Mouse (Mus musculus) small intestine, adult 2 months (tissue): ENCODE measurements at regions not wholly inside any gene's neighbourhood (a gene's known extent, or its start where the extent isn't known, plus 50 kb on each side); places are given as distances from the start of the nearest gene placed in this dataset.

Source experiments
- CTCF ChIP-seq: fragments of 200-500 bp; IDR thresholded peaks from 2 replicates; pipeline ENCODE4 v1.5.1; 2012; ENCODE audit warnings: low read depth, mild to moderate bottlenecking, control low read depth, inconsistent platforms, low read length, moderate library complexity, mixed read lengths; ENCODE audit not compliant: insufficient replicate concordance, insufficient read length; ENCODE audit errors: extremely low read depth
- POLR2A ChIP-seq: fragments of 200-500 bp; IDR thresholded peaks from 2 replicates; pipeline ENCODE4 v1.6.1; 2012; ENCODE audit warnings: low read depth, mild to moderate bottlenecking, control low read depth, inconsistent platforms, low read length, moderate library complexity

DNA sequence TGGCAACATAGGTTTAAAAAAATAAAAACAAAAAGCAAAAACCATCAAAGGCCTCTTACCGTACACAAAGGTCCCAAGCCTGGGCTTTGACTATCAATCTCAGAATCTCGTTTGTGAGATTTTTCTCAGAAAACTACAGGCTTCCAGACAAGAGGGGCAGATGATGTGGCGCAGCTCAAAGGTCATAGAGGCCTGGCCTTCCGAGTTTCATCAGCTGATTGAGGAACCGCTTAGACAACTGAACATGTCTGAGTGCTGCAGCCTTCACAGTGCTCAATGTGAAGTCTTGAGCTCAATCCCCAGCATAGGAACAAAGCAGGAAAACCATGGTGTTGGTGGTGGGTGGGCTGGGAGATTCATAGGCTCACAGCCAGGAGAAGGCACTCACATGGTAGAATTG lies 227.9 kb upstream of the Sulf2 start:
- TF ChIP-seq CTCF (no peak), POLR2A (no peak)
